Mouse (Mus musculus) layer of hippocampus, adult 18-20 months (tissue): Measurements from ENCODE around the gene Cntfr. TPM values are rescaled to one million over a fixed set of nuclear protein-coding genes. Genes with fewer than 3 reads are reported as not detected.

Source experiments
- DNase-seq, 2 experiments: peaks; one replicate each; pipeline ENCODE4 v3.0.0; 2022; ENCODE audit warnings: low spot score in 2 of 2
- long read RNA-seq: library from polyadenylated mRNA; stranded (forward); transcript quantifications from one replicate; pipeline ENCODE4 v2.0.0, GENCODE M21; 2021
- total RNA-seq, 2 experiments: library from RNA; stranded (reverse); gene quantifications; 2 replicates each; pipeline ENCODE4 v1.2.3; 2021

Cntfr gene
- 100 to 1,000 TPM; 110 to 113 TPM for total RNA-seq
- long read RNA-seq, transcript Cntfr-203 (10 exons, 1,995 nt) = major isoform, 6 of 12 reads
- long read RNA-seq, partial matches to known transcripts = 2 of 12 reads
- long read RNA-seq, other reads (novel, unspliced or antisense) = 4 of 12 reads

DNA sequence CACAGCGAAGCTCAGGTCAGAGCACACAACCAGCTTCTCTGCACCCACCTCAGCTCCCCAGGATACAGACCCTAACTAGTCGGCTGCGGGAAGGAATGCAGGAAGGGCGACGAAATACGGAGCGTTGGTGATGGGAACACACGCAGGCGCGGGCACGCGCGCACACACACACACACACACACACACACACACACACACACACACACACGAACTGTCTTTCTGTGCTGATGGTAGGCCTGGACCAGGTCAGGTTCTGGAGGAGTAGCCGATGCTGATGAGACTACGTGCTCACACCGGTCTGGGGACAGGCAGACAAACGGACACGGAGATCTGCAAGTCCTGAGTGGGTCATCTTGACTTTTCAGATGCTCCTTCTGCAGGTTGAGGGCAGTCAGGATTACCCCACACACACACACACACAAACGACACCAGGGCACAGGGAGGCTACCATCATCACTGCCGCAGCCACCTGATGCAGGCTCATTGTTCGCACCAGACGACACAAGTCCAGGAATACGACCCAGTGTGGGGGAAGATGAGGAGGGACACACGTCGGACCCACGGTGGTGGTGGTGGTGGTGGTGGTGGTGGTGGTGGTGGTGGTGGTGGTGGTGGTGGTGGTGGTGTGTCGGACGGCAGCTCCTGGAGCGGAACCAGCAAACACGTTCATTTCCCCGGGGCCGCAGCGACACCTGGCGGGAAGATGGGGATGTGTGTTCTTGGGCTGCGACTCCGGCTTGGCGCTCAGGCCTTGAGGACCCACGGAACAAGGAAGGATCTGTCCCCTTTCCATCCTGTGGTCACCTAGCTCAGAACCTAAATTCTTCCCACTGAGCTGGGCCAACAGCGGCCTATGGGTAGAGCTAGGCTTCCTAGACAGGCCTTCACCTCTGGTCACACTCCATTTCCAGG lies at the start of gene Cntfr:
TSS of gene Cntfr (minus strand) at position 160 of the 912 bp plus-strand sequence.
- peak; percentile 75 to 89 for DNase-seq

DNA sequence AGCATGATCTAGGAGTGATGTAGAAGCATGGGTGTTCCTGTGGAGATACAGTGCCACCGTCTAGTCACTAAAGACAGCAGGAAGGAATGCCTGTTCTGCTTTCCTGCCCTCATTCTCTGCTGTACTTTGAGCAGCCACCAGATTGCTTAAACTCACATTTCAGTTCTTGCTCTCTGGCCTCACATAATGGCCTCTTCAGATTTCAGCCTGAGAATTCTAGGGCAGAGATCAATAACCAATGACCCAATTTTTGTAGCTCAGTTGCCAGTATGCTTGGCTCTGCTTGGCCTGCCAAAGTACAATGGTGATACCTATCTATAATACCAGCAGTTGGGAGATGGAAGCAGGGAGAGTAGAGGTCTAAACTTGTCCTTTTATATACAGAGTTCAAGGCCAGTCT lies 48.1 kb upstream of the Cntfr start:
- no peak for DNase-seq

GRCm38 (mm10) chr4:41744131-41744530 lies 47.2 kb upstream of the Cntfr start:
- no peak for DNase-seq

DNA sequence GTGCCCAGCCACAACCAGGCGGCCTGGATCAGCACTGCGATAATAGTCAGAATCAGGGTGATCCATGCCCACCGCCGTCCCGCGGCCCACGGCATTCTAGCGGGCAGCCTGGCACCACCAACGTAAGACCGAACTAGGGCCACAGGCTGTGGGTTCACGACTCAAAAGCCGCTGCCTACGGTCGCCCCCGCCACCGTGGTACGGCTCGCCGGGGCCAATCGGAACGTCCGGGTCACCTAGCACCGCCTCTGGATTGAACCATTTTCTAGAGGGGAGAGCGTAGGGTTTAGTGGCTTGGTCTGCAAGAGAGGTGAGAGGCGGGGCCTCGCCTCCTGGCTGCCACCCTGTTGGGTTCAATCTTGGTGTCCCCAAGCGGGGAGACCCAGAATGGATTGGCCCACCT lies 44.3 kb upstream of the Cntfr start:
- peak; percentile 92 to 97 for DNase-seq

GRCm38 (mm10) chr4:41740380-41741157 lies 43.7 kb upstream of the Cntfr start:
- DNase-seq = peak in 1 of 2 experiments; percentile 83

- DNase-seq = no peak
These were observed 42.4 kb upstream of the Cntfr start for GRCm38 (mm10) chr4:41739260-41739659.

- no peak for DNase-seq
These were observed 41.3 kb upstream of the Cntfr start for GRCm38 (mm10) chr4:41738256-41738603.

- DNase-seq = peak; percentile 47 to 90
These were observed 40.8 kb upstream of the Cntfr start for GRCm38 (mm10) chr4:41737602-41738255.

DNA sequence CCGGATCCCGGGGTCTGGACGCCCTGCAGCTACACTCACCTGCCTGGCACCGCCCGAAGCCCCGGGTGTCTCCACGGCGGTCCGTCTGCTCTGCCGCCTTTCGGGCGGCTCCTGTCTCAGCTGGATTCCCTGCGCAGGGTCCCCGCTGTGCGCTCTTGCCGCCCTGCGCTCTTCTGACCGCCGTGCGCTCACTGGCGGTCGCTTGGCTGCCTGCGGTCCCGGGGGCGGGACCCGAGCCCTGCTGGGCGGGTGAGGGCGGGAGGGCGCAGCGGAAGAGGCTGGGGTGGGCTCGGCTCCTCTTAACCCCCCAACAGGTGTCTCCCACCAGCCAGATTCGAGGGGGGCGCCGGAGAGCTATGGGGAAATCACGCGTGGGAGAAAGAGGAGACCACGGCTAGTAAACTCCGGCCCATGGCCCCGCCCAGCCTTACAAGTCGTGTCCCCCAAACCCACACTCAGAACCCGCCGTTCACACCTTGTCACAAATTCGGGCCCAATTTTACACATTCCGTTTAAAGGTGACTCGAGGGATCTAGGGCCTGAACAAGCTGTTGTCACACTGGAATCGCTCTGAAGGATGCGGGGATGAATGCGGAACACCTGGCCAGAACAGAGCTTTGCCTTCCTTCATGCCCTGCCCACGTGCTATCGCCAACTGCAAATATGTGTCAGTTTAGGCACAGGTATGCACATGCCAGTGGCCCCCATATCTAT lies 34.3 kb upstream of the Cntfr start, which contains the start of gene Arid3c:
TSS of gene Arid3c (minus strand) at position 91 of the 714 bp plus-strand sequence.
- DNase-seq = no peak

- no peak for DNase-seq
These were observed 30.1 kb upstream of the Cntfr start for GRCm38 (mm10) chr4:41726826-41727621.

GRCm38 (mm10) chr4:41722918-41723351 lies 26.0 kb upstream of the Cntfr start, which contains the start of gene Dctn3:
Gene Dctn3, minus strand, starts transcription at chr4:41723170.
- DNase-seq = peak; percentile 89 to 97

GRCm38 (mm10) chr4:41716834-41717233 lies 19.9 kb upstream of the Cntfr start:
- no peak for DNase-seq

DNA sequence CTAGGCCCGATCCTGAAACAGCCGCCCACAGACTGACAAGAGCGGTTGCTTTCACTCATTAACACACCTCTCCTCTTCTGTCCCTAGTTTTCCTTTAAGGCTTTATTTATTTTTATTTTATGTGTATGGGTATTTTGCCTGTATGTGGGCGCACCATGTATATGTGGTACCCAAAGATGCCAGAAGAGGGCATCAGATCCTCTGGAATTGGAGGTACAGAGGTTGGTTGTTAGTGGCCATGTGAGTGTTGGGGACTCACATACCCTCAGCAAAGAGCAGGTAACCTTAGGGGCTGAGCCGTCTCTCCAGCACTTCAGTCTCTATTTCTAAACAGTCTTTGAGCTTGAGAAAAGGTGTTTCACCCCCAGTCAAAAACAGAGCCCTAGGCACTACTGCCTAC lies 18.7 kb upstream of the Cntfr start:
- DNase-seq = peak in 1 of 2 experiments; percentile 74

DNA sequence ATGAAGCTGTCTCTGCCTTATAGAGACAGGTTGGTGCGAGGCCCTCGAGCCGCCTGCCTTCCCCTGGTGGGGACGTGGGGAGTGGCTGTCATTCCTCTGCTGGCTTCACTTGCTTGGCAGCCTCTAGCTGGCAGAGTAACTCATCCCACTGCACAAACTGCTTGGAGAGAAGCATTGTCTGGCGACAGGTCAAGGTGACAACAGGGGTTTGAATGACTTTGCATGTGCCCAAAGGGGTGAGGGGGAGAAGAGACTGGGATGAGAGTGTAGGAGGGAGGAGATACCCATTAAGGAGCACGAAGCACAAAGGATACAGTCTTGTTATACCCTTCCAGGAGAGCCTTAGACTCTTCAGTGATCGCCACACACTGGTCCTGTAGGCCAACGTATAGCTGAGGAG lies 18.2 kb upstream of the Cntfr start:
- no peak for DNase-seq

DNA sequence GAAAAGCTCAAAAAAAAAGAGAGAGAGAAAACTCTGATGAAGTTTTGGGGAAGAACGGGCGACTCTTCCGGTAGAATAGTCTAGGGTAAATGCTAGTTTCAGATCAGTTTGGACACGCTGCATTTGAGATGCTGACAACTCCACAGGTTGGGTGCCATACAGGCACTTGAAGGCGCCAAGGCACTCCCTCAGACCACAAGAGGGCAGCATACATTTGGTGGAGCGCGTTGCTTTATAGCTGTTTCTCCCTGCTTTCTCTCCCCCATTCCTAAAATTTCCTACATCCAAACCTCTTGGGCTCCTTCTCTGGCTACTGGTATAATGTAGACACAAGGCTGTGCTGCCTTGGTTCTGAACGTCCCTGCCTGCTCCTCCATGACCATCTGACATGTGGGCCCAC lies 17.4 kb upstream of the Cntfr start:
- peak; percentile 63 to 90 for DNase-seq

- peak; percentile 71 to 86 for DNase-seq
These were observed 16.5 kb upstream of the Cntfr start, which contains the start of gene Rpp25l for GRCm38 (mm10) chr4:41713197-41714067. Gene Rpp25l, minus strand, starts transcription at chr4:41713534.

- no peak for DNase-seq
These were observed 15.7 kb upstream of the Cntfr start for GRCm38 (mm10) chr4:41712421-41713196.
